In genomic region chr14:17912573-17913207, GRCm38 (mm10) we compare ENCODE assay signal across 29 mouse cellular contexts.
A peak's percentile ranks its signal among the peaks of the same experiment; 100 is the strongest.
DNase-seq lines count a peak whose midpoint lies in the region; ATAC-seq lines count a peak whose summit lies in the region.
"Had no signal": no experiment of that assay in that cellular context is flagged by ENCODE, and none has a peak within 500 bp of the region (broad histone marks: within the 10 kb centered on the region; RNA-seq: fewer than 3 reads in every experiment).

No protein-coding gene starts in this region.

- H3K27ac ChIP-seq in forebrain, embryonic 11.5 days (ENCODE audit: low read depth, low read length): no peak overlapping the region
- no peak overlapping the region for H3K27ac ChIP-seq in hindbrain, embryonic 10.5 days
- H3K27ac ChIP-seq: embryonic facial prominence, embryonic 12.5 days; forebrain, embryonic 10.5 days; forebrain, embryonic 13.5 days; forebrain, embryonic 15.5 days had no signal

- 76% methylated on average over 6 of the region's 6 CpGs for WGBS in forebrain, embryonic 11.5 days
- 73% methylated on average over 6 of the region's 6 CpGs for WGBS in hindbrain, embryonic 10.5 days

- H3K9me3 ChIP-seq in forebrain, embryonic 11.5 days (ENCODE audit: control insufficient read depth, low read length): no peaks in the 10 kb centered on the region
- H3K9me3 ChIP-seq in hindbrain, embryonic 10.5 days: no peaks in the 10 kb centered on the region
- H3K9me3 ChIP-seq: embryonic facial prominence, embryonic 12.5 days; forebrain, embryonic 10.5 days; forebrain, embryonic 13.5 days; forebrain, embryonic 15.5 days; G1E had no signal

- no peak overlapping the region for H3K9ac ChIP-seq in forebrain, embryonic 11.5 days (ENCODE audit: low read length)
- H3K9ac ChIP-seq: embryonic facial prominence, embryonic 12.5 days; forebrain, embryonic 13.5 days; forebrain, embryonic 15.5 days; forebrain, postnatal 0 days had no signal

- H3K4me1 ChIP-seq in forebrain, embryonic 11.5 days (replicated peaks; ENCODE audit: control insufficient read depth, insufficient read depth, low read length): no peaks in the 10 kb centered on the region
- no peaks in the 10 kb centered on the region for H3K4me1 ChIP-seq in hindbrain, embryonic 10.5 days (replicated peaks)
- H3K4me1 ChIP-seq: embryonic facial prominence, embryonic 12.5 days; forebrain, embryonic 15.5 days had no signal

- no peaks in the 10 kb centered on the region for H3K36me3 ChIP-seq in forebrain, embryonic 11.5 days (ENCODE audit: control insufficient read depth, insufficient read depth, low read length)
- no peaks in the 10 kb centered on the region for H3K36me3 ChIP-seq in hindbrain, embryonic 10.5 days
- H3K36me3 ChIP-seq: embryonic facial prominence, embryonic 12.5 days; forebrain, embryonic 10.5 days; forebrain, embryonic 15.5 days; G1E had no signal

- peak; percentile 10 for DNase-seq in adrenal gland, postnatal 14 days
- DNase-seq in adrenal gland, adult 18-20 months (ENCODE audit: low spot score in 2 of 2): no peak
- no peak for DNase-seq in frontal cortex, postnatal 10 days (ENCODE audit: low spot score in 2 of 2)
- DNase-seq in brain, adult 2 months (ENCODE audit: low read depth, low spot score): peak; percentile 40
- DNase-seq in fat pad, adult 2 months (ENCODE audit: extremely low read depth, low read depth, low spot score): peak; percentile 98
- no peak for DNase-seq in forebrain, embryonic 11.5 days (ENCODE audit: low spot score)
- no peak for DNase-seq in hindbrain, embryonic 10.5 days (ENCODE audit: low spot score)
- DNase-seq: adrenal gland, adult 2 months; adrenal gland, postnatal 10 days; adrenal gland, postnatal 36 days; B cell, adult 2 months; cerebellum, adult 11 months; cerebellum, adult 18-20 months; cerebellum, adult 8-10 months; cerebellum, adult 9-11 months; cerebellum, postnatal 14 days; cerebellum, postnatal 36 days; embryo, embryonic 11 days; forebrain, postnatal 0 days had no signal

- no peak overlapping the region for H3K4me2 ChIP-seq in forebrain, embryonic 11.5 days (ENCODE audit: low read depth, low read length, severe bottlenecking)
- H3K4me2 ChIP-seq: embryonic facial prominence, embryonic 12.5 days; forebrain, embryonic 13.5 days; forebrain, embryonic 15.5 days had no signal

- H3K27me3 ChIP-seq in forebrain, embryonic 11.5 days (ENCODE audit: control insufficient read depth, insufficient read depth, low read length): no peaks in the 10 kb centered on the region
- no peaks in the 10 kb centered on the region for H3K27me3 ChIP-seq in hindbrain, embryonic 10.5 days (ENCODE audit: insufficient read depth, poor library complexity, severe bottlenecking)
- H3K27me3 ChIP-seq: CH12.LX; embryonic facial prominence, embryonic 12.5 days; forebrain, embryonic 13.5 days; forebrain, embryonic 15.5 days; Patski had no signal

- ATAC-seq in frontal cortex, adult (ENCODE audit: low TSS enrichment): peak; percentile 76
- ATAC-seq in forebrain, embryonic 11.5 days (replicated peaks; ENCODE audit: low FRiP score): no peak
- ATAC-seq: activated CD4-positive, CD25-positive, alpha-beta regulatory T cell, adult 4 months; CD4-positive, CD25-positive, alpha-beta regulatory T cell, adult 4 months; forebrain, embryonic 13.5 days; forebrain, embryonic 15.5 days; forebrain, postnatal 0 days; Patski had no signal

- no peak overlapping the region for H3K4me3 ChIP-seq in forebrain, embryonic 11.5 days (ENCODE audit: low read depth, low read length)
- H3K4me3 ChIP-seq in hindbrain, embryonic 10.5 days: no peak overlapping the region
- H3K4me3 ChIP-seq: embryonic facial prominence, embryonic 12.5 days; forebrain, embryonic 10.5 days; forebrain, embryonic 13.5 days; forebrain, embryonic 15.5 days had no signal

Comparison
In these comparisons a context has a peak if more than half of its experiments do, and no peak if none do; other contexts are left out.
1. DNase-seq: peak in adrenal gland, postnatal 14 days (single experiment), brain, adult 2 months (single experiment) and fat pad, adult 2 months (single experiment); none in adrenal gland, adult 18-20 months (0 of 2), frontal cortex, postnatal 10 days (0 of 2), forebrain, embryonic 11.5 days (single experiment) and hindbrain, embryonic 10.5 days (single experiment).